Mouse (Mus musculus) kidney, embryonic 14.5 days (tissue): ENCODE measurements at regions not wholly inside any gene's neighbourhood (a gene's known extent, or its start where the extent isn't known, plus 50 kb on each side); places are given as distances from the start of the nearest gene placed in this dataset.

Experiments used
- ATAC-seq: fragments of 200-750 bp; cut with Nextera tagmentation; 2 replicates; pipeline ENCODE4 v1.8.0; 2017; ENCODE audit warnings: moderate number of reproducible peaks, mild to moderate bottlenecking, moderate TSS enrichment, moderate library complexity; ENCODE audit not compliant: low FRiP score, low TSS enrichment
- H3K27ac ChIP-seq: fragments of 300-500 bp; sonication (generic); 2 replicates; pipeline ENCODE4 v1.5.1; 2014; ENCODE audit warnings: low read depth, mild to moderate bottlenecking, low read length, moderate library complexity, mixed read lengths
- H3K27me3 ChIP-seq: fragments of 300-500 bp; sonication (generic); 2 replicates; pipeline ENCODE4 v1.6.1; 2014; ENCODE audit warnings: mild to moderate bottlenecking, low read length; ENCODE audit not compliant: control insufficient read depth, insufficient read depth
- H3K36me3 ChIP-seq: fragments of 300-500 bp; sonication (generic); 2 replicates; pipeline ENCODE4 v1.6.1; 2014; ENCODE audit warnings: low read length, mixed read lengths; ENCODE audit not compliant: control insufficient read depth, insufficient read depth
- H3K4me1 ChIP-seq: fragments of 300-500 bp; sonication (generic); 2 replicates; pipeline ENCODE4 v1.6.1; 2014; ENCODE audit warnings: low read length, mixed read lengths; ENCODE audit not compliant: control insufficient read depth, insufficient read depth
- H3K4me2 ChIP-seq: fragments of 300-500 bp; sonication (generic); replicated peaks from 2 replicates; pipeline ENCODE4 v1.6.1; 2014; ENCODE audit warnings: low read depth, mild to moderate bottlenecking, low read length
- H3K4me3 ChIP-seq: fragments of 300-500 bp; sonication (generic); 2 replicates; pipeline ENCODE4 v1.5.1; 2014; ENCODE audit warnings: mild to moderate bottlenecking, low read length
- H3K9ac ChIP-seq: fragments of 300-500 bp; sonication (generic); 2 replicates; pipeline ENCODE4 v1.6.1; 2014; ENCODE audit warnings: low read depth, mild to moderate bottlenecking, low read length, moderate library complexity
- H3K9me3 ChIP-seq: fragments of 300-500 bp; sonication (generic); 2 replicates; pipeline ENCODE4 v1.6.1; 2016; ENCODE audit warnings: low read length; ENCODE audit not compliant: control insufficient read depth
- WGBS: fragments of 180-500 bp; shearing (Covaris S2); extraction: QIAGEN DNeasy Blood & Tissue Kit; methylation state at CpG from one replicate; pipeline ENCODE4 v1.1.7; 2014; 5-methylcytosine and 5-hydroxymethylcytosine counted together

DNA sequence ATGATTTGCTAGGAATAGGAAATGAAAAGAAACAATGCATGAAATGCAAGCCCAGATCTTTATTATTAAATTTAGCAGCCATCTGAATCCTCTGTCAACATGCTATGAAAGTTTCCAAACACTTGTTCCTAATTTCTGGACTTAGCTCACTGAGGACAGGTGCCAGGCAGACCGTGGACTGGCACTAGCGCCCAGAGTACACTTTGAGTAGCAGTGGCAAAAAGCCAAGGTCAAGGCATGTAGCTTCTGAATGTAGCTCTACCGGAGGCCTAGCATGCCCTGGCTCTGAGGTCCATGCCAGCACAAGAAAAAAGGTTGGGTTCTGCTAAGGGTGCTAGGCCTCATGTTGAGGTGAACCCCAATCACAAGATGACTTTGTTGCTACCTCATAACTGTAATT is 408.9 kb downstream of the H2al1j start:
- 81% methylated on average over 3 of the region's 3 CpGs for WGBS
- no peak overlapping the region for H3K4me3 ChIP-seq
- no peak overlapping the region for H3K4me2 ChIP-seq
- H3K9me3 ChIP-seq = no peaks in the 10 kb centered on the region
- no peaks in the 10 kb centered on the region for H3K27me3 ChIP-seq
- no peak overlapping the region for H3K27ac ChIP-seq
- ATAC-seq = no peak
- no peaks in the 10 kb centered on the region for H3K36me3 ChIP-seq
- no peak overlapping the region for H3K9ac ChIP-seq
- 0 out of 2 replicates have a peak, but pooled peaks cover 8% of the 10 kb centered on the region for H3K4me1 ChIP-seq

DNA sequence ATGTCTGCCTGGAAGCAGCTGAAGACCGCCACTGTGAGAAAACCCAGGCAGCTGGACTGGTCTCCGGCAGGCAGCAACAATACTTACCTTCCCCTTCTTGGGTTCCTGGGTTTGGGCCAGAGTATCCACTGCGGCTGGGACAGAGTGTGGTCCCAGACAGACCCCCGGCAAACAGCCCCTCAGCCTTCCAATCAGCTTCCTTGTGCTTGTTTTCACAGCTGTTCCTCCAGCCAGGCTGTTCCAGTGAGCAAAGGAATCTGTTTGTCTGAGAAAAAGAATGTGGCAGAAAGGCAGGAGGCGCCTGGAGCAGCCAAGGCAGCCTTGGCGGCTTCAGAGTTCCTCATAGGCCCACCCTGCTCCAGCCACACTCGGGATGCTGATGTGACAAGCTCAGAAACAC is 411.9 kb downstream of the H2al1j start:
- no peak overlapping the region for H3K4me2 ChIP-seq
- 48% methylated on average over 7 of the region's 7 CpGs for WGBS
- ATAC-seq = peak; percentile 77

DNA sequence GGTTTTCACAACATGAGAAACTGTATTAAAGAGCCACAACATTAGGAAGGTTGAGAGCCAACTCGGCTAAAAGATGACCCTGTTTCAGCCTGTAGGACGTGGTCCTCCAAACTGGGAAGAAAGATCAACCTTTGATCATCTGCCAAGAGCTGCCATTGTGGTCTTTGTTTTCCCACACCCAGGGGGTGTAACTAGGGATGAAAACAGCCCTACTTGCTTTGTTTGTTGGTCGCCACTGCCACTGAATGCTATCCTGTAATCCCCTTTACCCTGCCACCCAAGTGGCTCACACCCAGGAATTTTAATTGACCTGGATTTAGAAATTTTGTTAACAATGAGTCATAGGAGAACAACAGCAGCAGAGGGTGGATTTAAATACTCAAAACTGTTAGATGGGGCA is 414.2 kb downstream of the Bcor start:
- no peak for ATAC-seq
- Histone ChIP-seq H3K4me1 (no peaks in the 10 kb centered on the region), H3K4me3 (no peak overlapping the region), H3K9ac (no peak overlapping the region), H3K27ac (no peak overlapping the region), H3K36me3 (no peaks in the 10 kb centered on the region), H3K9me3 (no peaks in the 10 kb centered on the region), H3K27me3 (no peaks in the 10 kb centered on the region), H3K4me2 (no peak overlapping the region)
- WGBS = 36% methylated on average over 3 of the region's 3 CpGs

More for the DNA sequence above, 411.9 kb downstream of the H2al1j start:
- Histone ChIP-seq H3K36me3 (no peaks in the 10 kb centered on the region), H3K27me3 (no peaks in the 10 kb centered on the region), H3K4me1 (0 out of 2 replicates have a peak, but pooled peaks cover 8% of the 10 kb centered on the region), H3K9me3 (no peaks in the 10 kb centered on the region), H3K9ac (no peak overlapping the region), H3K27ac (peak overlapping the region; percentile 59; the same call in 1 of the 2 replicates), H3K4me3 (no peak overlapping the region)

DNA sequence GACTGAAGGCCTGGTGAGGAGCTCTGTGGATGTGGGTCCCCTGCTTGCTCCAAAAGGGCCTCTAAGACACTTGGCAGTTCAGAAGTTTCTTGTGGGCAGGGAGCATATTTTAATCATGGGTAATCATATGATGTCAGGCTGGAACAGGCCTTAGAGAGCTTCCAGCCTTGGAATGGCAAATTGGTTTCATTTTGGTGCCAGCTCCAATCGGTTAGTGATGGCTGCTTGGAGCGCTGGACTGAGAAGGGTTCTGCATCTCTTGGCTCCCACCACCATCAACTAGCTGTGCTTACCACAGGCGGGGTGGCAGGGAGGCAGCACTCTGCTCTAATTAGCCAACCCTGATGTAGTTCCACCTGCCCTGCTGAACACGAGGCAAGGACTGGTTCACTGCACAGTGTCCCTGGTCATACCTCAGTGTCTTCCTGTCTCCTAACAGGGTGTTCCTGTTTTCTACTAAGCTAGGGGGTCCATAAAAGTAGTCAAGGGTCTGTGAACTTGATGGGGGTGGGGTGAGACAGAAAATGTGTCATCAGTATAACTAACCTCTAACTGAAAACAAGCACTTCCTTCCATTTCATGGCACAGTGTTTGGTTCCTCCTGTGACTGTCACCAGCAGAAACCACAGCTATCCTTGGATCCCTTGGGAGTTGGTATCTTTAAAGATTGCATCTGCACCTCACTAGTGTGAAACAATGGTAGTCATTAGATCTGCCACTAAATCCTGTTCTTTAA is 412.6 kb downstream of the Bcor start:
- Histone ChIP-seq H3K4me3 (no peak overlapping the region), H3K27ac (no peak overlapping the region), H3K36me3 (no peaks in the 10 kb centered on the region), H3K9me3 (no peaks in the 10 kb centered on the region), H3K4me1 (no peaks in the 10 kb centered on the region), H3K9ac (no peak overlapping the region), H3K27me3 (no peaks in the 10 kb centered on the region), H3K4me2 (no peak overlapping the region)
- no peak for ATAC-seq
- 64% methylated on average over 4 of the region's 4 CpGs for WGBS

DNA sequence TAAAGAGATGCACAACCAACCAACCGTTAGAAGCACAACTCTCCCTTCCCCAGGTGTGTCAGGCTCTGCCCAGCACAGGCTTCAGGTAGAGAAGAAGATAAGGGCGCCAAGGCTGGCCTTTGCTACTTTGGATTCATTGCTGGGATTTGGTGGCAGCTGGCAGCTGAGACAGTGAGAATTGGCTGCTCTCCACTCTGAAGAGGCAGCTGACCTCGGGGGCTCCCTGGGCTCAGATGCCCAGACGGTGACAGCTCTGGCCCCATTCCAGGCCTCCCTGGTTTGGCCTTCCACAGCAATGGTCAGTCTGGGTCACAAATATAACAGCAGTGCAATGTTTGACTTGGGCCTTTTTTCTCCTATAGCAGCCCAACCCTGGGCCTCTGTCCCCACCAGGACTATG is 411.9 kb downstream of the Bcor start:
- H3K4me1 ChIP-seq = no peaks in the 10 kb centered on the region
- no peak overlapping the region for H3K9ac ChIP-seq
- H3K9me3 ChIP-seq = no peaks in the 10 kb centered on the region
- WGBS = 68% methylated on average over 4 of the region's 4 CpGs
- no peak overlapping the region for H3K4me2 ChIP-seq
- no peaks in the 10 kb centered on the region for H3K27me3 ChIP-seq
- no peak overlapping the region for H3K4me3 ChIP-seq
- ATAC-seq = no peak
- no peak overlapping the region for H3K27ac ChIP-seq
- H3K36me3 ChIP-seq = no peaks in the 10 kb centered on the region

DNA sequence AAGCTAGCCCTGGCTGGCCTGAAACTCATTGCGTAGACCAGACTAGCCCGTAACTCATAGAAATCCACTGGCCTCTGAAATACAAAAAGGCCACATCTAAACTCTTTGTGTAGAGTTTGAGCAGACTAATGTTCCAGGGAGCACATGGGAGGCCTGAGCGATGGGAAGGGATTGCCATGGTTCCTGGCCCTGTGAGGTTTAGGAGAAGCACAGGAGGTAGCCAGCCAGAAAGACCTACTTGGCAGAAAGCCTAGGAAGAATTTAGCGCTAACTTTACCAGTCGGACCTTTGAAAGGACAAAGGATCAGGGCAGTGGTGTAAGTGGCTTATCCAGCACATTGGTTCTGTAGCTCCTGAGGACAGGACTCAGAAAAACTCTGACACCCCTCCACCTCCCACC is 407.6 kb downstream of the Bcor start:
- Histone ChIP-seq H3K9ac (no peak overlapping the region), H3K4me1 (no peaks in the 10 kb centered on the region), H3K4me3 (no peak overlapping the region), H3K27ac (no peak overlapping the region), H3K27me3 (no peaks in the 10 kb centered on the region), H3K4me2 (no peak overlapping the region), H3K9me3 (no peaks in the 10 kb centered on the region), H3K36me3 (no peaks in the 10 kb centered on the region)
- ATAC-seq = no peak
- WGBS = 78% methylated on average over 5 of the region's 5 CpGs

DNA sequence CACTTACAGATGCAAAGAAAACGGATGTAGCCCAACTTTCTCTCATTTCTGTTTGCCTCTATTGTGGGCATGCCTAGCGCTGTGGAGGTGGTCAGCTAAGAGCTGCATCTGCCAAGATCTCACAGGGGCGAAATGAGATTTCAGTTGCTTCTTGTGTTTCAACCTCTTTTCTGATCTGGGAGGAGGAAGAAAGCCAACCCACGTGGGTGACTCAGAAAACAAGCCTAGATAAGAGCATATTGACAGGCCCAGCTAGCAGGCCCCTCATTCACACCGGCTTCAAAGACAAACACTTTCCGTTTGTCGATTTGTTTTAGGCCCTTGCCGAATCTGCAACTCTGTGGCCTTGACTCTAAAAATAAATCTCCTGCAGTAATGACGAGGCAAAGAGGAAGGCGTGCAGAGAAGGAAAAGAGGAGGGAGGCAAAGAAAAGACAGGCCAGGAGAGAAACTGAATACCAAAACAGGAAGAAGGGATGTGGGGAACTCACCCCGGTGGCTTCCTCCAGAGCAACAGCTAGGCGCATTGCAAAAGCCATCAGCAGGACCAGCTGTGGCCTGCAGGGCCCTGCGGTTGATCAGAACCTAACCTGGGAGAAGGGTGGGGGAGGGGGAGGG is 407.1 kb downstream of the Bcor start:
- Histone ChIP-seq H3K4me1 (no peaks in the 10 kb centered on the region), H3K4me2 (no peak overlapping the region), H3K36me3 (no peaks in the 10 kb centered on the region), H3K27ac (no peak overlapping the region; the same call in 1 of the 2 replicates), H3K27me3 (no peaks in the 10 kb centered on the region), H3K9ac (no peak overlapping the region), H3K4me3 (no peak overlapping the region), H3K9me3 (no peaks in the 10 kb centered on the region)
- no peak for ATAC-seq
- WGBS = 29% methylated on average over 13 of the region's 13 CpGs

DNA sequence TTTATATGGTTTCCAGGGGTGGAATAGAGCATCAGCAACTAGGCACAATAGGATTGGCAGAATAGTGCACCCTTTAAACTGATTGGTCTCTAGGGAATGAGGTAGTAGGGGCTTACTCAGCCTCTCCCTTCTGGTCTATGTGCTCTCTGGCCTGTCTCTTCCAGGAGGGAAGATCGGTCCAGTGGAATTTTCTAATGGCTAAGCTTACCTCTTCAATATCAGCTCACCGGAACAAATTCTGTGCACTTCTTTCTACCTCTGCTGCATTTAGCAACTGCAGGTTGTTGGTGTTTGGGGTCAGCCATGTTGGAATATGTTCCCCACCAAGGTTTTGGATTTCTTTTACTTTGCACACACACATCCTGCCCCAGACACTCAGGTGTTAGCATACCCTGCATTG is 405.1 kb downstream of the Bcor start:
- H3K36me3 ChIP-seq = no peaks in the 10 kb centered on the region
- no peak overlapping the region for H3K4me3 ChIP-seq
- no peak overlapping the region for H3K27ac ChIP-seq
- no peaks in the 10 kb centered on the region for H3K4me1 ChIP-seq
- no peaks in the 10 kb centered on the region for H3K9me3 ChIP-seq
- 91% methylated on average over 2 of the region's 2 CpGs for WGBS
- H3K27me3 ChIP-seq = 0 out of 2 replicates have a peak, but pooled peaks cover 3% of the 10 kb centered on the region
- H3K4me2 ChIP-seq = no peak overlapping the region
- no peak overlapping the region for H3K9ac ChIP-seq
- no peak for ATAC-seq

DNA sequence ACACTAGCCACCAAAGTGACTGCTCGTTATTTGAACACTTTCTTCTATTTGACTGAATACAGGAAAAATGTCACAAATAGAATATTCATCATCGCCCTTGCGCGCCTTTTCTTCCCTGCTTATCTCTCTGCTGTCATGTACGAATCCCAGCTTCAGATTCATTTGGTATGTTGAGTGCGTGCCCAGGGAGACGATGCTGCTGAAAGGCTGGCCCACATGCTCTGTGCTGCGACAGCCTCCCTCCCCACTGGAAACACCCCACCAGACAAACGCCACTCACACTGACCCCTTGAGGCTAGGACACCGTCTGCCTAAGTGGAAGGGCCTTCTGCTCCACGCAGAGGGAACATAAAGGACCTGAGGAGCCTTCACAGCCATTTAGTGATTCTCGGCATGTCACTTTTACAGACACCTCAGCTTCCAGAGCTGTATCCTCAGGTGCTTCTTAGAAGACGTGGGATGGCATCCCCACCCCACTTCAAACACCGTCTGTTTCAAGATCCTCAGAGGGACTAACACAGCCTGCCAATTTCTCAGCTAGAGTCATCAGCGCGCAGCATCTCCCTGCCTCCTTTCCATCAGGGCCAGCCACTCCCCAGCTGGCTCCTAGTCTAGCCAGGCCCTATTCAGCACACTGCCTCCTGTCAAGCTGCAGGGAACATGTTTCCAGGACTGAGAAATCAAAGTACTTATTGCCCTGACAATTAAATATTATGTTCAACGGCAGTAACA is 396.6 kb downstream of the Bcor start:
- Histone ChIP-seq H3K36me3 (no peaks in the 10 kb centered on the region), H3K27me3 (0 out of 2 replicates have a peak, but pooled peaks cover 3% of the 10 kb centered on the region), H3K4me3 (no peak overlapping the region), H3K4me2 (no peak overlapping the region), H3K27ac (no peak overlapping the region), H3K4me1 (no peaks in the 10 kb centered on the region), H3K9ac (no peak overlapping the region), H3K9me3 (no peaks in the 10 kb centered on the region)
- ATAC-seq = no peak
- WGBS = 79% methylated on average over 17 of the region's 17 CpGs
